ENCODE assay signal across 23 mouse cellular contexts in the genomic region with DNA sequence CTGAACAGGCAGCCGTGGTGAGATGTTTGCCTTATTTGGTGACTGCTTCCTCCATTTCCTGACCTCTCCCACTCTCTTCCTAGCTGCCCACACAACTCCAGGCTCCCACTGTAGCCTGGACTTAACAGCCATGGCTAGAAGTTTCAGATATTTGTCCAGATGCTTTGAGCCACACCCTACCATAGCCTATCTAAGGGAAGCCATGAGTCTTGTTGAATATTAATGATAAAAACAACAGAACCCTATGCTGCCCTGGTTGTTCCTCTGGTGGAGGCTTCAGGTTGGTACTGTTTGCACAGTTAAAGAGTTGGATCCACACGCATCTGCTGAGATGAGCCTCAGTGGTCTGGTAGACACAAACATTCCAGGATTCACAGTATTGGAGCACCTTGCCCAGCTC.
"Had no signal": no experiment of that assay in that cellular context is flagged by ENCODE, and none has a peak within 500 bp of the region (broad histone marks: within the 10 kb centered on the region; RNA-seq: fewer than 3 reads in every experiment).

No protein-coding gene starts in this region.

- ATAC-seq: hindbrain, postnatal 0 days; intestine, embryonic 16.5 days; liver, embryonic 12.5 days had no signal

- H3K4me2 ChIP-seq: heart, embryonic 12.5 days; hindbrain, embryonic 13.5 days; hindbrain, embryonic 15.5 days; kidney, embryonic 15.5 days; limb, embryonic 13.5 days; limb, embryonic 15.5 days; liver, embryonic 12.5 days had no signal

- H3K27me3 ChIP-seq: heart, embryonic 12.5 days; hindbrain, embryonic 13.5 days; hindbrain, embryonic 15.5 days; kidney, embryonic 15.5 days; limb, embryonic 13.5 days; limb, embryonic 15.5 days; liver, embryonic 12.5 days had no signal

- DNase-seq: gastrocnemius, adult 2 months; gastrocnemius, postnatal 14 days; gastrocnemius, postnatal 36 days; heart, adult 2 months; heart, postnatal 14 days; heart, postnatal 36 days; kidney, adult 11 months; kidney, adult 2 months; kidney, adult 9 months; kidney, postnatal 14 days; kidney, postnatal 36 days; layer of hippocampus, adult 9-11 months; layer of hippocampus, postnatal 36 days; left cerebral cortex, postnatal 4 days had no signal

- H3K4me3 ChIP-seq: gastrocnemius, adult 2 months; heart, adult 2 months; heart, embryonic 12.5 days; hindbrain, embryonic 13.5 days; hindbrain, embryonic 15.5 days; kidney, embryonic 15.5 days; limb, embryonic 13.5 days; limb, embryonic 15.5 days; liver, embryonic 12.5 days had no signal

- H3K36me3 ChIP-seq: heart, embryonic 12.5 days; hindbrain, embryonic 13.5 days; hindbrain, embryonic 15.5 days; kidney, embryonic 15.5 days; limb, embryonic 13.5 days; limb, embryonic 15.5 days; liver, embryonic 12.5 days had no signal
